Mouse (Mus musculus) midbrain, embryonic 16.5 days (tissue): ENCODE results near the gene Gm10972. TPM values are rescaled to one million over a fixed set of nuclear protein-coding genes. Genes with fewer than 3 reads are reported as not detected.
"Not testable (repeated sequence)": the region's sequence is repeated elsewhere in the genome, so short reads cannot be mapped to it uniquely, and the experiment has no call there.

ENCODE experiments used
- ATAC-seq: fragments of 200-750 bp; cut with Nextera tagmentation; 2 replicates; pipeline ENCODE4 v1.8.0; 2017; ENCODE audit warnings: moderate TSS enrichment
- H3K27ac ChIP-seq: fragments of 300-500 bp; sonication (generic); 2 replicates; pipeline ENCODE4 v1.5.1; 2014; ENCODE audit warnings: mild to moderate bottlenecking, low read length, mixed read lengths
- H3K27me3 ChIP-seq: fragments of 300-500 bp; sonication (generic); 2 replicates; pipeline ENCODE4 v1.6.1; 2014; ENCODE audit warnings: low read depth, low read length, mixed read lengths; ENCODE audit not compliant: control insufficient read depth, insufficient read depth
- H3K36me3 ChIP-seq: fragments of 300-500 bp; sonication (generic); 2 replicates; pipeline ENCODE4 v1.6.1; 2014; ENCODE audit warnings: mild to moderate bottlenecking, low read length, moderate library complexity, mixed read lengths; ENCODE audit not compliant: control insufficient read depth, insufficient read depth
- H3K4me1 ChIP-seq: fragments of 300-500 bp; sonication (generic); 2 replicates; pipeline ENCODE4 v1.6.1; 2014; ENCODE audit warnings: mild to moderate bottlenecking, low read length, mixed read lengths; ENCODE audit not compliant: control insufficient read depth, insufficient read depth
- H3K4me2 ChIP-seq: fragments of 300-500 bp; sonication (generic); 2 replicates; pipeline ENCODE4 v1.6.1; 2014; ENCODE audit warnings: mild to moderate bottlenecking, low read length, mixed read lengths
- H3K4me3 ChIP-seq: fragments of 300-500 bp; sonication (generic); 2 replicates; pipeline ENCODE4 v1.5.1; 2014; ENCODE audit warnings: low read depth, mild to moderate bottlenecking, low read length, moderate library complexity, mixed read lengths
- H3K9ac ChIP-seq: fragments of 300-500 bp; sonication (generic); 2 replicates; pipeline ENCODE4 v1.6.1; 2014; ENCODE audit warnings: low read depth, low read length, mixed read lengths
- H3K9me3 ChIP-seq: fragments of 300-500 bp; sonication (generic); replicated peaks from 2 replicates; pipeline ENCODE4 v1.6.1; 2014; ENCODE audit warnings: mild to moderate bottlenecking, low read length, mixed read lengths; ENCODE audit not compliant: control insufficient read depth, poor library complexity, severe bottlenecking
- WGBS: fragments of 180-500 bp; shearing (Covaris S2); extraction: QIAGEN DNeasy Blood & Tissue Kit; methylation state at CpG from one replicate; pipeline ENCODE4 v1.1.7; 2014; 5-methylcytosine and 5-hydroxymethylcytosine counted together
- polyA plus RNA-seq: library from polyadenylated mRNA; unstranded; fragments of >200 nt; fragmentation: Nextera tagmentation; extraction: Ambion mirVana; gene quantifications from 2 replicates; pipeline ENCODE4 v1.2.1, GENCODE M21; 2015

The Gm10972 gene
- not detected in 2 replicates for polyA plus RNA-seq

DNA sequence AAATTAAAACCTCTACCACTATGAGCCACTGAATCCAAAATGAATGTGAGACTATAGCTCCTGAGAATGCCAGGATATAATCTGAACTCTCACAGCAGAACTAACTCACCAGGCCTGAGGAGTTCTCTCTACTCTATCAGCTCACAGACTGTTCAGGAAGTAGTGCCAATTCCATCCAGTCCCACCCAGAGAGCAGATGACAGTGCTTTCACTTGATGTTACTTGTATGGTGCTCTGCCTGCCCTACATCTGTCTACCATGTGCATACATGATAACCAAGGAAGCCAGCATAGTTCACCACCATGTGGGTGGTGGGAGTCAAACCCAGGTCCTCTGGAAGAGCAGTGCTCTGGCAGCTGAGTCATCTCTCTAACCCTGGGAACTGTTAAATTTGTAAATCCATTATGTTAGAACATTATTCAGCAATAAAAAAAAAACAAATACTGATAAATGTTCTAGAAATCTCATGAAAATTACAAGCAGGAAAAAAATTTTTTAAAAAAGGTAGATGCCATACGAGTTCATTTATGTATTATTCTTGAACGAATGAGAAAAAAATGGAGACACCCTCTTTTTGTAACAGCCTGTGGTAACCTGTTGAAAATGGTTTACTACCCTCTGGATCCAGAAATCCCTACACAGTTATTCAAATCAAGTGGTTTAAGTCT, at the start of gene Gm10972:
Gene Gm10972 (plus strand): TSS at position 618 of the 668 bp plus-strand sequence.
- H3K27me3 ChIP-seq, H3K9ac ChIP-seq, ATAC-seq, H3K36me3 ChIP-seq, H3K4me3 ChIP-seq, H3K27ac ChIP-seq, H3K4me1 ChIP-seq, H3K4me2 ChIP-seq, H3K9me3 ChIP-seq: not testable (repeated sequence)
- 71% methylated on average over 2 of the region's 2 CpGs for WGBS

- Histone ChIP-seq H3K9ac (no peak overlapping the region), H3K4me2 (no peak overlapping the region), H3K4me3 (no peak overlapping the region), H3K4me1 (no peaks in the 10 kb centered on the region), H3K27me3 (no peaks in the 10 kb centered on the region), H3K36me3 (no peaks in the 10 kb centered on the region), H3K27ac (no peak overlapping the region), H3K9me3 (no peaks in the 10 kb centered on the region)
- 92% methylated on average over 6 of the region's 6 CpGs for WGBS
- no peak for ATAC-seq
Measured at GRCm38 (mm10) chr3:94595871-94596287, 47.0 kb upstream of the Gm10972 start.

DNA sequence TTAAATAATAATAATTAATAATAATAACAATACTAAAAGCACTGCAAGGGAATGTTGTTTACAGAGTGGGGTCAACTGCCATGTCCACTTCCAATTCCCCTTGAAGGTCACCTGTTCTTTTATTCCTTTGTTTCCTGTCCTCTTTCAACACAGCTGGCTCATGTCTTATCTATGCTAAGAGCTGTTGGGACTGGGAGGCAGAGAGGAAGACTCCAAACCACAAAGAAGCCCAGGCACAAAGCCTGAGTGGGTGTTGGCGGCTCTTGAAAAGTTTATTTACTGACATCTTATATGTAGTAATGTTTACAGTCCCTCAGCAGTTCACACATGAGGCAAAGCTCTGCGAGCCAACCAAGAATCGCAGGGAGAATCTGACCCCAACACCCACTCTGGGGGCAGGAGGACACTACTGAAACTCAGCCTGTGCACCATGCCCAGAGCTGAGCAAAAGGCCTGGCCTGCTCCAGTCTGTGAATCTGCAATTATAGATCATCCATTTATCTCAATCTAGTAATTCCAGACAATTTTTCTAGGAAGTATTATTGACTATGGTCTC, 45.6 kb upstream of the Gm10972 start:
- no peaks in the 10 kb centered on the region for H3K27me3 ChIP-seq
- H3K36me3 ChIP-seq: no peaks in the 10 kb centered on the region
- no peak overlapping the region for H3K27ac ChIP-seq
- no peak overlapping the region for H3K4me3 ChIP-seq
- no peak overlapping the region for H3K9ac ChIP-seq
- H3K4me1 ChIP-seq: no peaks in the 10 kb centered on the region
- WGBS: 85% methylated on average over 3 of the region's 3 CpGs
- no peak overlapping the region for H3K4me2 ChIP-seq
- ATAC-seq: no peak
- no peaks in the 10 kb centered on the region for H3K9me3 ChIP-seq

DNA sequence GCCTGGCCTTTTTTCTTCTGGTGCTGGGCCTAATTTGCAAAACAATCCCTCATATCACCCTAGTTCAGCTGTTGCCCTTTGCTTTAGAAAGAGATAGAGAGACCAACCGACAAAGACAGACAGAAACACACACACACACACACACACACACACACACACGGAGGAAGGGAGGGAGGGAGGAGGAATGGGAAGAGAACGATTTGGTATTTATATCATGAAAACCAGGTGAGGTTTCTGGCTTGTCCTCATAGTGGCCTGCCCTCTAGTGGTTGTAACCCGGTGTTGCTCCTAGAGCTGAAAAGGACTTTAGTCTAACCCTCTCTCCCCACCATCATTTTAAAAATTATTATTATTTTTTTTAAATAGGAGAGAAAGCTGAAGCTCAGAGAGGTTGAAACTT, 41.0 kb upstream of the Gm10972 start:
- Histone ChIP-seq H3K9me3 (no peaks in the 10 kb centered on the region), H3K4me1 (no peaks in the 10 kb centered on the region), H3K27me3 (no peaks in the 10 kb centered on the region), H3K4me3 (no peak overlapping the region), H3K9ac (no peak overlapping the region), H3K36me3 (no peaks in the 10 kb centered on the region), H3K27ac (no peak overlapping the region), H3K4me2 (no peak overlapping the region)
- 0% methylated on average over 4 of the region's 4 CpGs for WGBS
- peak; percentile 54 for ATAC-seq

DNA sequence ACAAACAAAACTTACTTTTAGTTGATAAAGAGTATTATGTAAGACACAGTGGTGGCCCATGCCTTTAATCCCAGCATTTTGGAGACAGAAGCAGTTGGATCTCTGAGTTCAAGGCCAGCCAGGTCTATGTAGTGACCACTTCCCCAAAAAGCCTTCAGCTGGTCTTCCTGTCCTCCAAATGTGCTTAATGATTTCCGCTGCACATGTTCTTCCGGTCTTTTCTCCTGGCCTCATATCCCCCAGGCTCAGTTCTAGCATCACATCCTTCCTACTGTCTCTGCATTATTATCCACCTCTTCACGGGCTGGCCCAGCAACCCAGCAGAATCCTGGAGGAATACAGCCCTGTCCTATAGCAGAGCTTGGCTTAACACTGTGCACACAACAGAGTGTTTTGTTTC, 33.3 kb upstream of the Gm10972 start:
- Histone ChIP-seq H3K9me3 (no peaks in the 10 kb centered on the region), H3K27me3 (no peaks in the 10 kb centered on the region), H3K4me1 (no peaks in the 10 kb centered on the region), H3K4me2 (no peak overlapping the region), H3K9ac (no peak overlapping the region), H3K36me3 (no peaks in the 10 kb centered on the region), H3K27ac (no peak overlapping the region), H3K4me3 (no peak overlapping the region)
- no peak for ATAC-seq
- WGBS: 98% methylated on average over 3 of the region's 3 CpGs

GRCm38 (mm10) chr3:94610581-94610980, 32.3 kb upstream of the Gm10972 start:
- no peaks in the 10 kb centered on the region for H3K36me3 ChIP-seq
- H3K4me2 ChIP-seq: no peak overlapping the region
- H3K27me3 ChIP-seq: no peaks in the 10 kb centered on the region
- no peaks in the 10 kb centered on the region for H3K9me3 ChIP-seq
- no peaks in the 10 kb centered on the region for H3K4me1 ChIP-seq
- 80% methylated on average over 2 of the region's 2 CpGs for WGBS
- no peak for ATAC-seq
- no peak overlapping the region for H3K4me3 ChIP-seq
- H3K9ac ChIP-seq: no peak overlapping the region
- no peak overlapping the region for H3K27ac ChIP-seq

DNA sequence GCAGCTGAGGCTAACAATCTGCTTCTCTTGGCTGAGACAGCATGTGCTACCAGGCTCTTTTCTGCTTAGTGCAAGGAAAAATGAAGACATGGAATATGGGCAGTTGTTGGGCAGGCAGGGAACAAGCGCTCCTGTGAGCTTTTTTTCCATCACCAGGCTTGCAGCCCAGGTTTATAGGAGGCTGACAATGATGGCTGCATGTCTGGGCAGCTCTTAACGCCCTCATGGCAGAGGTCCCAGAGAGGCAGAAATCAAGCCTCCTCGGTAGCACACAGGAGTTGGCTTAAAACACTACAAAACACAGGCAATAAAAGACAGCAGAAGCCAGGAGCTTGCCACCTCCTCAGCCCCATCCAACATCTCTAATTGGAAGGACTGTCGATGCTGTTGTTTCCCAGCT, 31.6 kb upstream of the Gm10972 start:
- Histone ChIP-seq H3K4me2 (no peak overlapping the region), H3K4me3 (no peak overlapping the region), H3K36me3 (no peaks in the 10 kb centered on the region), H3K9me3 (no peaks in the 10 kb centered on the region), H3K27ac (no peak overlapping the region; the same call in 1 of the 2 replicates), H3K4me1 (no peaks in the 10 kb centered on the region), H3K27me3 (no peaks in the 10 kb centered on the region), H3K9ac (no peak overlapping the region)
- no peak for ATAC-seq
- WGBS: 68% methylated on average over 4 of the region's 4 CpGs

DNA sequence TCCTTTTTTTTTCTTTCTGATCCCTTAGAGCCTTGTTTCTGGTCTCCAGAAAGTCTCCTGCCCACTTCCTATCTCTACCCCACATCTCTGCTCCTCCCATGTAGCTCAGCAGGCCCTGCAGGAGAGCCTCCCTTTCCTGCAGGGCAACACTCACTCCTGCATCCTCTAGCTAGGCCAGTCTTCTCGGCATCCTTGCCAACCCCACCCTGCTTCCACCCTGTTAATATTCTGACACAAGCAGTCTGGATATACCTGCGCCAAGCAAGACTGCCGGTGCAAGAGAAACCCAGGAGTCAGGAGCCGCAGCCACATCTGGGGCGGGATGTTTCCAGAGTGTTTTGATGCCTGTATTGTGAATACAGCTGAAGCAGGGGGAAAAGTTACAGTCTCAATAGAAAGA, 31.1 kb upstream of the Gm10972 start:
- Histone ChIP-seq H3K27me3 (no peaks in the 10 kb centered on the region), H3K4me3 (no peak overlapping the region), H3K4me1 (no peaks in the 10 kb centered on the region), H3K9ac (no peak overlapping the region), H3K9me3 (no peaks in the 10 kb centered on the region), H3K4me2 (no peak overlapping the region), H3K27ac (no peak overlapping the region), H3K36me3 (no peaks in the 10 kb centered on the region)
- 79% methylated on average over 5 of the region's 5 CpGs for WGBS
- no peak for ATAC-seq

- Histone ChIP-seq H3K4me2 (no peak overlapping the region), H3K27me3 (no peaks in the 10 kb centered on the region), H3K9ac (no peak overlapping the region), H3K36me3 (no peaks in the 10 kb centered on the region), H3K27ac (no peak overlapping the region), H3K4me1 (no peaks in the 10 kb centered on the region), H3K4me3 (no peak overlapping the region), H3K9me3 (no peaks in the 10 kb centered on the region)
- no peak for ATAC-seq
- 78% methylated on average over 1 of the region's 1 CpGs for WGBS
Measured at GRCm38 (mm10) chr3:94612274-94612673, 30.6 kb upstream of the Gm10972 start.
